Mouse (Mus musculus) cortical plate, adult 2 months (tissue): ENCODE measurements around the gene Cdkl5.

Experiments
- CTCF ChIP-seq: fragments of 200-500 bp; IDR thresholded peaks from 2 replicates; pipeline ENCODE4 v1.5.1; 2011; ENCODE audit warnings: mild to moderate bottlenecking, control low read depth, low read length; ENCODE audit not compliant: insufficient read depth; ENCODE audit errors: extremely low read depth
- POLR2A ChIP-seq: fragments of 200-500 bp; IDR thresholded peaks from 2 replicates; pipeline ENCODE4 v1.6.1; 2011; ENCODE audit warnings: mild to moderate bottlenecking, low read length, control low read depth; ENCODE audit not compliant: insufficient read depth; ENCODE audit errors: extremely low read depth

GRCm38 (mm10) chrX:160866576-160866975, 127.9 kb downstream of the Cdkl5 start:
- TF ChIP-seq CTCF: no peak
- TF ChIP-seq POLR2A: no peak
